Mouse (Mus musculus) kidney, embryonic 16.5 days (tissue): ENCODE measurements around the gene Arf3. TPM values are rescaled to one million over a fixed set of nuclear protein-coding genes. Genes with fewer than 3 reads are reported as not detected.

Experiments
- polyA plus RNA-seq: library from polyadenylated mRNA; unstranded; fragments of >200 nt; fragmentation: Nextera tagmentation; extraction: Ambion mirVana; gene quantifications from 2 replicates; pipeline ENCODE4 v1.2.1, GENCODE M21; 2015

Gene Arf3
- polyA plus RNA-seq, 1 experiment from 2014 or later: 56.3 TPM

Other genes starting within 250 kb of the Arf3 start
- gene Kansl2, start 228.9 kb downstream of the Arf3 start, polyA plus RNA-seq: 106 and 113 TPM in 2 replicates
- gene Ccnt1, start 192.3 kb downstream of the Arf3 start, polyA plus RNA-seq: 64.4 and 76.4 TPM in 2 replicates
- gene 4930415O20Rik, start 192.2 kb downstream of the Arf3 start, polyA plus RNA-seq: 0.41 and 0.69 TPM in 2 replicates
- 24.4 and 26.0 TPM in 2 replicates for gene Adcy6, start 153.1 kb downstream of the Arf3 start, polyA plus RNA-seq
- 34.4 and 34.9 TPM in 2 replicates for gene Cacnb3, start 132.4 kb downstream of the Arf3 start, polyA plus RNA-seq
- gene Ddx23, start 100.3 kb downstream of the Arf3 start, polyA plus RNA-seq: 19.0 and 27.1 TPM in 2 replicates
- gene Rnd1, start 85.8 kb downstream of the Arf3 start, polyA plus RNA-seq: 0.45 and 0.75 TPM in 2 replicates
- 0.95 and 1.1 TPM in 2 replicates for gene Ccdc65, start 55.0 kb downstream of the Arf3 start, polyA plus RNA-seq
- 36.6 and 39.1 TPM in 2 replicates for gene Fkbp11, start 35.0 kb downstream of the Arf3 start, polyA plus RNA-seq
- gene Wnt10b, start 14.9 kb upstream of the Arf3 start, polyA plus RNA-seq: 0.17 TPM in 1 of 2 replicates, not detected in the other
- not detected in 2 replicates for gene Wnt1, start 26.6 kb upstream of the Arf3 start, polyA plus RNA-seq
- 2.6 and 3.3 TPM in 2 replicates for gene Ddn, start 46.3 kb upstream of the Arf3 start, polyA plus RNA-seq
- gene Prkag1, start 68.3 kb upstream of the Arf3 start, polyA plus RNA-seq: 103 and 119 TPM in 2 replicates
- 12.4 and 14.1 TPM in 2 replicates for gene Kmt2d, start 108.0 kb upstream of the Arf3 start, polyA plus RNA-seq
- 16.7 and 18.3 TPM in 2 replicates for gene Rhebl1, start 131.3 kb upstream of the Arf3 start, polyA plus RNA-seq
- 1.4 and 1.8 TPM in 2 replicates for gene Dhh, start 135.3 kb upstream of the Arf3 start, polyA plus RNA-seq
- gene Lmbr1l, start 155.0 kb upstream of the Arf3 start, polyA plus RNA-seq: 17.6 and 18.9 TPM in 2 replicates
- 1,826 and 1,900 TPM in 2 replicates for gene Tuba1b, start 171.4 kb upstream of the Arf3 start, polyA plus RNA-seq
- gene Gm49450, start 190.3 kb upstream of the Arf3 start, polyA plus RNA-seq: not detected in 2 replicates
- 925 and 946 TPM in 2 replicates for gene Tuba1a, start 190.5 kb upstream of the Arf3 start, polyA plus RNA-seq